Mouse (Mus musculus) brain, embryonic 14.5 days (tissue): ENCODE measurements around the gene Tpo.

Experiments used
- CTCF ChIP-seq: fragments of 200-500 bp; IDR thresholded peaks from 2 replicates; pipeline ENCODE4 v1.5.1; 2012; ENCODE audit warnings: inconsistent platforms, mild to moderate bottlenecking, moderate library complexity, borderline replicate concordance; ENCODE audit not compliant: insufficient read depth, insufficient read length; ENCODE audit errors: extremely low read depth
- POLR2A ChIP-seq: fragments of 200-500 bp; IDR thresholded peaks from 2 replicates; pipeline ENCODE4 v1.6.1; 2012; ENCODE audit warnings: mild to moderate bottlenecking, inconsistent platforms, borderline replicate concordance; ENCODE audit not compliant: poor library complexity, insufficient read depth, insufficient read length, severe bottlenecking; ENCODE audit errors: extremely low read depth

DNA sequence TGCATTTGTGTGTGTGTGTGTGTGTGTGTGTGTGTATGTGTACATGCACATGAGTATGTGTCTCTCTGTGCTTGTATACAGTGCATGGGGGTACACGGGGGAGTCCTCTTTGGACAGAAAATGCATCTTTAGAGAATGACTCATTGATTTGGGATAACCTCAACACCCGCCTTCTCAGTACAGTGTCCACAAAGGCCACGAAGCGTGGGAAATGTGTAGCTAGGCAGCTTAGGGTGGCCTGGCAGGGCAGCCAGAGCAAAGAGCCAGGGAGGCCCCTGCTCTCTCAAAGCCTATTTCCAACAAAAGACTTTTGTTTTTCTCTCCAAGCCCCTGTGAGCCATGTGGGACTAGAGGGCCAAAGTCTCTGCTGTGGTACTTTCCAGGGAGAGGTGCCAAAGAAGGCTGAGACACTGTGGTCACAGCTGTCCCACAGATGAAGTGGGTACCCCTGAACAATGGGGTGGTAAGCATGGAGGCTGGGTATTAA lies 95.8 kb downstream of the Tpo start:
- TF ChIP-seq CTCF, result no peak
- TF ChIP-seq POLR2A, result no peak
